Comparison of ENCODE assay signal across 8 mouse cellular contexts in genomic region chr1:30740831-30741230, GRCm38 (mm10).
A peak's percentile ranks its signal among the peaks of the same experiment; 100 is the strongest.
DNase-seq lines count a peak whose midpoint lies in the region; ATAC-seq and TF ChIP-seq lines count a peak whose summit lies in the region.

No protein-coding gene starts in this region.

- no peak overlapping the region for H3K4me2 ChIP-seq in liver, postnatal 0 days (ENCODE audit: low read depth, low read length)
- no peak overlapping the region for H3K4me2 ChIP-seq in liver, embryonic 12.5 days

- no peak overlapping the region for H3K4me3 ChIP-seq in liver, postnatal 0 days (ENCODE audit: low read depth, low read length)
- H3K4me3 ChIP-seq in liver, embryonic 12.5 days: no peak overlapping the region

- DNase-seq in adrenal gland, adult 2 months: peak; percentile 11
- DNase-seq in adrenal gland, postnatal 4 days (ENCODE audit: low spot score in 2 of 2): no peak
- DNase-seq in liver, postnatal 0 days: no peak
- DNase-seq in layer of hippocampus, postnatal 10 days (ENCODE audit: low spot score in 2 of 2): peak; percentile 64 to 72
- DNase-seq in right cerebral cortex, adult 2 months (ENCODE audit: low spot score in 2 of 2): peak; percentile 82 to 85
- DNase-seq in T-cell, adult 2 months (ENCODE audit: low spot score): no peak
- no peak for DNase-seq in thymus, postnatal 4 days

- no peak for ATAC-seq in liver, postnatal 0 days
- ATAC-seq in liver, embryonic 12.5 days: no peak

- H3K4me1 ChIP-seq in liver, postnatal 0 days (ENCODE audit: insufficient read depth): no peaks in the 10 kb centered on the region
- no peaks in the 10 kb centered on the region for H3K4me1 ChIP-seq in liver, embryonic 12.5 days

- no peaks in the 10 kb centered on the region for H3K36me3 ChIP-seq in liver, postnatal 0 days (replicated peaks; ENCODE audit: insufficient read depth, low read length)
- no peaks in the 10 kb centered on the region for H3K36me3 ChIP-seq in liver, embryonic 12.5 days

- H3K9ac ChIP-seq in liver, postnatal 0 days (replicated peaks): no peak overlapping the region
- no peak overlapping the region for H3K9ac ChIP-seq in liver, embryonic 12.5 days

- TF ChIP-seq EP300 in liver, postnatal 0 days (IDR thresholded peaks at IDR 0.05; ENCODE audit: low read depth): no peak

- no peaks in the 10 kb centered on the region for H3K9me3 ChIP-seq in liver, postnatal 0 days (ENCODE audit: low read length)
- no peaks in the 10 kb centered on the region for H3K9me3 ChIP-seq in liver, embryonic 12.5 days (replicated peaks)

- WGBS in liver, postnatal 0 days (ENCODE audit: insufficient replicate concordance): 48% methylated on average over 3 of the region's 3 CpGs
- 55% methylated on average over 3 of the region's 3 CpGs for WGBS in liver, embryonic 12.5 days (ENCODE audit: insufficient replicate concordance)

- H3K27ac ChIP-seq in liver, postnatal 0 days (ENCODE audit: low read depth): no peak overlapping the region
- H3K27ac ChIP-seq in liver, embryonic 12.5 days: no peak overlapping the region

- peak; percentile 39 for TF ChIP-seq CTCF in liver, postnatal 0 days (IDR thresholded peaks at IDR 0.05; ENCODE audit: low read depth)

- H3K27me3 ChIP-seq in liver, postnatal 0 days (ENCODE audit: insufficient read depth, low read length): no peaks in the 10 kb centered on the region
- no peaks in the 10 kb centered on the region for H3K27me3 ChIP-seq in liver, embryonic 12.5 days (replicated peaks)

Comparison
In these comparisons a context has a peak if more than half of its experiments do, and no peak if none do; other contexts are left out.
1. DNase-seq: peak in adrenal gland, adult 2 months (single experiment), layer of hippocampus, postnatal 10 days (2 of 2) and right cerebral cortex, adult 2 months (2 of 2); none in adrenal gland, postnatal 4 days (0 of 2), liver, postnatal 0 days (single experiment), T-cell, adult 2 months (single experiment) and thymus, postnatal 4 days (single experiment).